Mouse (Mus musculus) spleen, adult 2 months (tissue): ENCODE data around the gene Ctdspl. TPM values are rescaled to one million over a fixed set of nuclear protein-coding genes. Genes with fewer than 3 reads are reported as not detected.

ENCODE experiments used
- DNase-seq, 2 experiments: peaks; one replicate each; pipeline versions ENCODE4 v3.0.0 to v3.0.0-alpha.2; 2012 to 2021; ENCODE audit warnings: low spot score in 2 of 2, low read depth in 1 of 2
- H3K27ac ChIP-seq: fragments of 200-500 bp; 2 replicates; pipeline ENCODE4 v1.5.1; 2012; ENCODE audit warnings: low read length, inconsistent platforms; ENCODE audit not compliant: insufficient read depth
- H3K27me3 ChIP-seq: fragments of 200-500 bp; 2 replicates; pipeline ENCODE4 v1.6.1; 2012; ENCODE audit warnings: mild to moderate bottlenecking, moderate library complexity, low read length, inconsistent platforms; ENCODE audit not compliant: control insufficient read depth, insufficient read depth
- H3K36me3 ChIP-seq: fragments of 200-500 bp; 2 replicates; pipeline ENCODE4 v1.6.1; 2012; ENCODE audit warnings: mild to moderate bottlenecking, low read length, inconsistent platforms; ENCODE audit not compliant: control insufficient read depth, insufficient read depth
- H3K4me1 ChIP-seq: fragments of 200-500 bp; 2 replicates; pipeline ENCODE4 v1.6.1; 2011; ENCODE audit warnings: inconsistent platforms; ENCODE audit not compliant: control insufficient read depth, insufficient read depth, insufficient read length
- H3K4me3 ChIP-seq: fragments of 200-500 bp; 2 replicates; pipeline ENCODE4 v1.5.1; 2011; ENCODE audit warnings: mild to moderate bottlenecking, inconsistent platforms; ENCODE audit not compliant: insufficient read depth, insufficient read length; ENCODE audit errors: extremely low read depth
- CTCF ChIP-seq: fragments of 200-500 bp; IDR thresholded peaks from 2 replicates; pipeline ENCODE4 v1.5.1; 2011; ENCODE audit warnings: mild to moderate bottlenecking, inconsistent platforms; ENCODE audit not compliant: insufficient read depth, insufficient read length, insufficient replicate concordance; ENCODE audit errors: extremely low read depth
- POLR2A ChIP-seq: fragments of 200-500 bp; IDR thresholded peaks from 2 replicates; pipeline ENCODE4 v1.6.1; 2011; ENCODE audit warnings: low read depth, low read length, inconsistent platforms
- WGBS: fragments of 180-500 bp; shearing (Covaris S2); methylation state at CpG from one replicate; pipeline ENCODE4 v1.1.7; 2018; 5-methylcytosine and 5-hydroxymethylcytosine counted together
- polyA plus RNA-seq: library from polyadenylated mRNA; depleted of rRNA; stranded (reverse); fragments of >200 nt; gene quantifications from 2 replicates; pipeline ENCODE4 v1.2.3, GENCODE M21; 2012

The Ctdspl gene
- polyA plus RNA-seq, 1 experiment: 6.8 TPM

DNA sequence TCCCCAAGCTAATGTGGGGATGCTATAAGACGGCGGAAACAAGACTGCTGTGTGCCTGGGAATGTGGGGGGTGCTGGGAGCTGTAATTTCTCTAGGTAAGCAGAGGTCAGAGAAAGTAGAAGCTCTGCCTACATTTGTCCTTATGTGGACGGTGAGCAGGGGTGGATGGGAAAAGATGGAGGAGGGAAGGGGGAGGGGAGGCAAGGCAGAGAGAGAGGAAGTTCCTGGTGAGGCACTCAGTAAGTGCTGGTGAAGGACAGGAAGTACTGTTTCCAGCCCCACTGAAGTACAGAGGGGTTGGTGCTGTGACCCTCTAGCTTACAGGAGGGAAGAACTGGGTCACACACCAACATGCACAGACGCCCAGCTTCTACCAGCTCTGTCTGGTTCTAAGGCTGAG is 138.0 kb downstream of the Ctdspl start:
- H3K4me1 ChIP-seq: no peaks in the 10 kb centered on the region
- H3K4me3 ChIP-seq: no peak overlapping the region
- DNase-seq: no peak
- no peak for TF ChIP-seq POLR2A
- no peak for TF ChIP-seq CTCF
- no peaks in the 10 kb centered on the region for H3K36me3 ChIP-seq
- no peaks in the 10 kb centered on the region for H3K27me3 ChIP-seq
- WGBS: 45% methylated on average over 4 of the region's 4 CpGs
- H3K27ac ChIP-seq: no peak overlapping the region

DNA sequence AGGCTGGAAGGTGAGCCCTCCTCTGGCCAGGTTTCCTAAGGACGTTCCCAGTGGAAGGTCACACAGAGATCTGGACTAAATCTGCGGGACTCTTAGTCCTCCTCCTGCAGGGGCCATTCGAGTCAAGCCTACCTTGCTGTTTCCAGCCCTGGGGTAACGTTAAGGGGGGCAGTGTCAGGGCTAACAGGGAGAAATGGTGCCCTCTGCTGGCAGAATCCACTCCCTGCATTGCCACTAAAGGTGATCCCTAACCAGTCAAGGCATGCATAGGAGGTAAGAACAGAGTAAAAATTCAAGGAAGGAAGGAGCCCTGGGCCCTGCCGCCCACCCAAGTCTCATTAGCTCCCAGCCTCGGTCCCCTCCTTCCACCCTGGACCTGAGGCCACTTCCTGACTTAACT is 141.3 kb downstream of the Ctdspl start:
- DNase-seq: peak in 1 of 2 experiments; percentile 44
- TF ChIP-seq POLR2A (no peak), CTCF (peak; percentile 74; the same call in 1 of the 2 replicates)
- WGBS: 7% methylated on average over 6 of the region's 6 CpGs
- H3K36me3 ChIP-seq: no peaks in the 10 kb centered on the region
- no peak overlapping the region for H3K27ac ChIP-seq
- no peaks in the 10 kb centered on the region for H3K4me1 ChIP-seq
- no peaks in the 10 kb centered on the region for H3K27me3 ChIP-seq
- no peak overlapping the region for H3K4me3 ChIP-seq

DNA sequence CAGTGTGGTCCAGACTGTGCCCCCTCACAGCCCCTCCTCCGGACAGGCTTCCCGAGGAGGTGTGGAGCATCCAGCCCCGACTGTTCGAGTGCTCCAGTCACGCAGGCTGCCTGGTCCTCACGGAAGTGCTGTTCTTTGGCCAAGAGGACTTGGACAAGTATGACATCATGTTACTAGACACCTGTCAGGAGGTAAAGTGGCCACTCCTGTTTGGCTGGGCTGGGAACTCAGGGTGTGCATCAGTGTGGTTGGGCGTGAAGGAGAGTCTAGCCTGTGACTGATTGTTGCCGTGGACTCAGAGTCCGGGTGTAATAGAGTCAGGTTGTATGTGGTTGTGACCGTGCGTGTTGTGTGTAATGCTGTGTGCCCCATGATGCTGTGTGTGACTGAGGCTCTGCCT is 142.0 kb downstream of the Ctdspl start:
- H3K4me3 ChIP-seq: no peak overlapping the region
- TF ChIP-seq POLR2A (no peak), CTCF (no peak)
- 93% methylated on average over 11 of the region's 11 CpGs for WGBS
- H3K4me1 ChIP-seq: no peaks in the 10 kb centered on the region
- no peak for DNase-seq
- no peak overlapping the region for H3K27ac ChIP-seq
- no peaks in the 10 kb centered on the region for H3K36me3 ChIP-seq
- H3K27me3 ChIP-seq: no peaks in the 10 kb centered on the region

DNA sequence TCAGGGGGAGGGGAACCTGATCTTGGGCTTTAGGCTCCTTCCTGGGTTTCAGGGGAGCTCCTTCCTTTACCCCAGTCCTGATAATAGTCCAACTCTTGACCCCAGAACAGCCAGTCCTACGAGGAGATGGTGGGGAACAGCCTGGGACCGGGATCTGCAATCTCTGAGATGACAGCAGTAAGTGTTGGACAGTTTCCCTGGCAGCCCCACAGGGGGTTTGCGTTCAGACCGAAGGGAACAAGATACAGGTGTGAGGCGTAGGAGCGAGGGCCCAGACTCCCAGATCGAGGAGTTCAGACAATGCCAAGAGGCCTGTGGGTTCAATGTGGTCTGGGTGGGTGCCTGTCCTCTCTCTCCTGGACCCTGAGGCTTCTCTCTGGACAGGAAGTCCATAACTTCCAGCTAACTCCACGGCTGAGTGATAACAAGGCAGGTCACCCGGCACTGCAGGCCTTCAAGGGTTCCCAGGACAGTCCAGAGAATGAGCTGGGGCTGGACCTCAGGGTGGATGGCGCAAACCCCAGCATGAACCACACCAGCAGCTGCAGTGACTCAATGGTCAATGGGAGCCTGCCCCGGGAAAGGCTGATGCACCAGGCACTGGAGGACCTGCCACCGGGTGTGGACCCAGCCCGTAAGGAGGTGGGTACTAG is 144.0 kb downstream of the Ctdspl start:
- no peak for DNase-seq
- TF ChIP-seq CTCF: no peak
- TF ChIP-seq POLR2A: no peak
- no peak overlapping the region for H3K27ac ChIP-seq
- H3K36me3 ChIP-seq: no peaks in the 10 kb centered on the region
- no peaks in the 10 kb centered on the region for H3K27me3 ChIP-seq
- H3K4me3 ChIP-seq: no peak overlapping the region
- WGBS: 87% methylated on average over 13 of the region's 13 CpGs
- no peaks in the 10 kb centered on the region for H3K4me1 ChIP-seq

DNA sequence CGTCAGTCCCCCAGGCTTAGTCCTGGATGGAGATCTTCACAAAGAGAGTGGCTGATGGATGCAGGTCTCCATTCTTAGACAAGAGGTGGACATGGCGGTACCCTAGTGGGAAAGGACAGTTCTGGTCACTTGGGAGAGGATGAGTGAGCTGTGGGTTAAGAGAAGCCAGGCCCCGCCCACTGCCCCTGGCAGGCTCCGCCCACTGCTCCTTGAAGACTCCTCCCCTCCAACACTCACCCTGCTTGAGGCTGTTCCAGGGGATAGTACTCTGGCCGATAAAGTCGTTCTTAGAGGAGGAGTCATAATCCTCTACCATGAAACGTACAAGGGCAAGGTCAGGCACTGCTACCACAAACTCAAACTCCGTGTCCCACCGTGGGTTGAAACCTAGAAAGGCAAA is 145.5 kb downstream of the Ctdspl start:
- TF ChIP-seq CTCF (no peak), POLR2A (no peak)
- 90% methylated on average over 9 of the region's 9 CpGs for WGBS
- H3K4me3 ChIP-seq: no peak overlapping the region
- H3K4me1 ChIP-seq: no peaks in the 10 kb centered on the region
- no peak overlapping the region for H3K27ac ChIP-seq
- no peaks in the 10 kb centered on the region for H3K36me3 ChIP-seq
- no peaks in the 10 kb centered on the region for H3K27me3 ChIP-seq
- DNase-seq: no peak

DNA sequence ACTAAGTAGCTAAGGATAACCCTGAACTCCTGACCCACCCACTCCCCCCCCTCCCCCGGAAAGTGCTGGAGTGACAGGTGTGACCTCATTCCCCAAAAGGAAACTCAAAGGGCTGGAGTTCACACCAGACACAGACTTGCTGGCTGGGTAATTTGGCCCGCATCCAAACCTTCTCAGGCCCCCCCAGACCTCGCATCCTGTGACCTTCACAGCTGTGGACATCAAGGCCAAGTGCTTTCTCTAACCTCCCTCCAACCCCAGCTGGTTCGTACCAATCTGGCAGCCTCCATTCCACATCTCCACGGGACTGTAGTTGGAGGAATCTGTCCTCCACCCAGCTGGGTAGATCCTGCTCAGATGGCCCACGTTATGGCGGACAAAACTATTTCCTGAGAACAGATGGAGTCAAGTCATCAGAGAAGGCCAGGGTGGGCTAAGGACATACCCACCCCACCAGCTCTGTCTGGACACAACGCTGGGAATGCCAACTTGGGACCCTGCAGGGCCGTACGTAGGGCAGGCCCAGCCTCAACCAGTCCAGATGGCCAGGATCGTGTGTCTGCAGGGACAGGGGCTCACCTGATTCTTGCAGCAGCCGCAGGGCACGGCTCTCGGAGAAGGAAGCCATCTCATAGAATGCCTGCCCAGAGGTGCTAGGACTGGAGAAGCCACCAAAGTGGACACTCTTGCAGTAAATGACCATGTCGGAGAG is 147.1 kb downstream of the Ctdspl start:
- Histone ChIP-seq H3K4me1 (no peaks in the 10 kb centered on the region), H3K36me3 (no peaks in the 10 kb centered on the region), H3K27me3 (no peaks in the 10 kb centered on the region), H3K4me3 (no peak overlapping the region), H3K27ac (no peak overlapping the region)
- 85% methylated on average over 15 of the region's 15 CpGs for WGBS
- TF ChIP-seq POLR2A (no peak), CTCF (no peak)
- DNase-seq: no peak

DNA sequence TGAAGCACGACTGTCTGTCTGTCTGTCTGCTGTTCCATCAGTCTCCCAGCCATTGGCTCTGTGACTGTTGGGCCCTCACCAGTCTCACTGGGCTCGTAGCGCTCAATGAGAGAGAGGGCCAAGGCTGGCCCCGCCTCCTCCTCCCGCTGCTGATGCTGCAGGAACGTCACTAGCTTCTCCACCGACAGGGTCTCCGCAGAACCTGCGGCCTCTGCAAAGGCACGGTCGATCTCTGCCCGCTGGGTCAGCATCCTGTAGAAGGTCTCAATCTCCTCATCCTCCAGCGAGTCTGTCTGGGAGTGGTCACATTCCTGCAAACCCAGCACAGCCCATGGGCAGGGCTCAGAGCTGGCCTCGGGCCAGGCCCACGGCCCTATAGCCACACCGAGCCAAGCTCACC is 149.4 kb downstream of the Ctdspl start:
- H3K4me3 ChIP-seq: no peak overlapping the region
- no peak overlapping the region for H3K27ac ChIP-seq
- DNase-seq: no peak
- H3K4me1 ChIP-seq: no peaks in the 10 kb centered on the region
- 85% methylated on average over 16 of the region's 16 CpGs for WGBS
- TF ChIP-seq POLR2A (no peak), CTCF (no peak)
- no peaks in the 10 kb centered on the region for H3K36me3 ChIP-seq
- no peaks in the 10 kb centered on the region for H3K27me3 ChIP-seq
